Mouse (Mus musculus): ENCODE measurements around the gene Clec1a.

DNA sequence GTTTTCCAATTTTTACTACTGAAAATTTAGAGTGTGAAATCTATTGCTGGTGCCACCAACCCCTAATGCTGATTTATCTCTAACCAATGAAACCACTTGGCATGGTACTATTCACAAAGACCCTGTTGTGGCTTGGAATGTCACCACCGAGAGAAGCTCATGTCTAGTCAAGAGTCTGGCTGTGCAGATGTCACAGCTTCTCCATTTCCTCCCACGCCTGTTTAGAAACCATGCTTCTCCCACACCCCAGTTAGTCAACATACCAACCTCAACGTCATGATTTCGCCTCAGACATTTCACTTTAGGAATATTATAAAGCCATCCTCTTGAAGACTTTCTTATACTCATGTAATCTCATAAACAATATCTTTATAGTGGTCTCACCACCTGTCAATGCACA lies 24.5 kb downstream of the Clec1a start:
- TF ChIP-seq CTCF (IDR thresholded peaks at IDR 0.05; ENCODE audit: low read depth) (no peak), EP300 (IDR thresholded peaks at IDR 0.05; ENCODE audit: low read depth) (no peak)
